Mouse (Mus musculus): ENCODE results near the gene Wbp2.

DNA sequence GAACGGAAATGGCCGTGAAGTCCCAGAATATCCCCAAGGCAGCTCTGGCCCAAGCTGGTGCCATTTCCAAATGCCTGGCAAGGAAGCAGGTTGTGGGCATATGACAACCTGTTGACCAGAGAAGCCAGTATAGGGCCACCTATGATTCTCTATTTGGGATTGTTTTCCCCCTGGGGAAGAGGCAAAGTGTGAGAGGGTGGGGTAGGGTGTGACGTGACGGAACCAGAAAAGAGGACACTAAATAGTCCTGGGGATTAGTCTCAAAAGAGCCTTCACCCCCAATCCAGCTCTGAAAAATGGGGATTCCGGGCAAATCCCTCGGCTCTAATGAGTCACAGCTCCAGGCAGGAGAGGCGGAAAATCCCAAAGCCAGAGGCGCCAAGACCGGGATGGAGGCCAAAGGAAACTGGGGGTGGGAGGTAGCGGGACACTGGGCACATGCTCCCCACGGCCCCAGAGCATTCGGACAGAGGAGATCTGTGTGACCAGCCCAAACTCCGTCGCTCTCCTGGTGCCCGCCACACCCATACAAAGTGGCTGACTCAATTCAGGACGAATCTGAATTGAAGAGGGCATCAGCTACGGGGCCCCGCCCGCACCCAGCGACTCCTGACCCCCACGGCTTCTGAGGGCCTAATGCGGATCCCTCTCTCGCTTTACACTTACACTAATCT lies 21.8 kb upstream of the Wbp2 start:
- TF ChIP-seq CTCF (IDR thresholded peaks at IDR 0.05; ENCODE audit: extremely low read depth, insufficient read depth, insufficient read length, insufficient replicate concordance) (no peak), POLR2A (IDR thresholded peaks at IDR 0.05; ENCODE audit: low read depth, low read length) (no peak)

Data from spleen, adult 2 months (tissue).